Mouse (Mus musculus) liver, embryonic 13.5 days (tissue): ENCODE data around the gene Pdk2. TPM values are rescaled to one million over a fixed set of nuclear protein-coding genes. Genes with fewer than 3 reads are reported as not detected.

Experiments used
- ATAC-seq: fragments of 200-750 bp; cut with Nextera tagmentation; 2 replicates; pipeline ENCODE4 v1.8.0; 2017; ENCODE audit warnings: low read depth, mild to moderate bottlenecking, moderate number of reproducible peaks, moderate library complexity
- DNase-seq: peaks from one replicate; pipeline ENCODE4 v3.0.0; 2022
- H3K27ac ChIP-seq: fragments of 300-500 bp; sonication (generic); 2 replicates; pipeline ENCODE4 v1.5.1; 2015; ENCODE audit warnings: moderate library complexity, mild to moderate bottlenecking, inconsistent platforms
- H3K27me3 ChIP-seq: fragments of 300-500 bp; sonication (generic); 2 replicates; pipeline ENCODE4 v1.6.1; 2015; ENCODE audit warnings: mild to moderate bottlenecking, inconsistent platforms
- H3K36me3 ChIP-seq: fragments of 300-500 bp; sonication (generic); 2 replicates; pipeline ENCODE4 v1.6.1; 2015; ENCODE audit warnings: mild to moderate bottlenecking, inconsistent platforms
- H3K4me1 ChIP-seq: fragments of 300-500 bp; sonication (generic); replicated peaks from 2 replicates; pipeline ENCODE4 v1.6.1; 2015; ENCODE audit warnings: inconsistent platforms
- H3K4me2 ChIP-seq: fragments of 300-500 bp; sonication (generic); 2 replicates; pipeline ENCODE4 v1.6.1; 2015; ENCODE audit warnings: inconsistent platforms, mild to moderate bottlenecking, moderate library complexity
- H3K4me3 ChIP-seq: fragments of 300-500 bp; sonication (generic); replicated peaks from 2 replicates; pipeline ENCODE4 v1.5.1; 2015; ENCODE audit warnings: mild to moderate bottlenecking, inconsistent platforms
- H3K9ac ChIP-seq: fragments of 300-500 bp; sonication (generic); 2 replicates; pipeline ENCODE4 v1.6.1; 2015; ENCODE audit warnings: mild to moderate bottlenecking, inconsistent platforms
- H3K9me3 ChIP-seq: fragments of 300-500 bp; sonication (generic); replicated peaks from 2 replicates; pipeline ENCODE4 v1.6.1; 2016; ENCODE audit warnings: inconsistent platforms
- WGBS: fragments of 180-500 bp; shearing (Covaris S2); methylation state at CpG from one replicate; pipeline ENCODE4 v1.1.7; 2015; ENCODE audit not compliant: insufficient replicate concordance; 5-methylcytosine and 5-hydroxymethylcytosine counted together
- polyA plus RNA-seq: library from polyadenylated mRNA; unstranded; fragments of >200 nt; fragmentation: Nextera tagmentation; extraction: Ambion mirVana; gene quantifications from 2 replicates; pipeline ENCODE4 v1.2.1, GENCODE M21; 2015

The Pdk2 gene
- polyA plus RNA-seq, 1 experiment from 2014 or later, result 5.8 TPM

DNA sequence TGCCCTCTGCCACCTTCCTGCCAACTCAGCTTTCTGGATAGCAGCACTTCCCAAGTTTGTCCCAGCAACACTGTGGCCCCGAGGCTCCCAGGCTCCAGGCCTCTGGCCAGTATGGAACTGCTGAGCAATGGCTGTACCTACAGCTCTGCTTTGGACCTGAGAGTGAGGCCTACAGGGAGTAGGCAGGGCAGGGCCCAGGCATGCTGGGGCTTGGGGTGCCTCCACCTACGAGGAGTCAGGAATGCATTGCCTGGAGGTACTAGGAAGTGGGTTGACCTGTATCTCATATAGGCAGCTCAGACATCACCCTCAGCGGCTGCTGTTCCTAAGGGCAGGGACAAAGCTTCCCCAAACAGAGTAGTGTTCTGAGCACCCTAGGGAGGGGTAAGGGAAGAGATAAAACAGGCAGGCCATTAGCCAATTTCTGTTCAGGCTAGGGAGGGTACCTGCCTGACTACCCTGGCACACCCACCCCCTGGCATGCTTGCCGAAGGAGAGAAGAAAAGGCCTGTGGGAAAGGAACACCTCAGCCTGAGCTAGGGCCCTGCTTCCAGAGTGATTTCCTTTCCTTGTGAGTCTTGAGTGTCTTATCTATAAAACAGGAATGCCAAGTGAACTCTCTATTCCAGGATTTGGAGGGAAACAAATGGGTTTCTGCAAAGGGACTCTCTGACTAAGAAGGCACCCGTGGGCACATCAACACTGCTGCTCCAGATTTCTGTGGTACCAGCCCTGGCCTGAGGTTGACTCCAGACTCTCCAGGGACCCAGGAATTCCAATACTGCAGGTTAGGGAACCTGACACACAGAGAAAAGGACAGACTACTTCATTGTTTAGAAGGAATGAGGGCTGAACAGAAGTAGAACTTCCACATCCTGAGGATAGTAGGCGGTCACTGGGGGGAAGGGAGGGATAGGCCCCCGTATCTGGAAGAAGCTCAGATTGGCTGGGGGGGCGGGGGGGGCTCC lies 29.3 kb upstream of the Pdk2 start:
- Histone ChIP-seq H3K9ac (no peak overlapping the region), H3K9me3 (no peaks in the 10 kb centered on the region), H3K27ac (no peak overlapping the region), H3K4me1 (peaks cover 5% of the 10 kb centered on the region; the same call in 1 of the 2 replicates), H3K4me3 (no peak overlapping the region), H3K27me3 (peaks cover 40% of the 10 kb centered on the region), H3K36me3 (peaks cover 5% of the 10 kb centered on the region; the same call in 1 of the 2 replicates), H3K4me2 (no peak overlapping the region)
- 50% methylated on average over 8 of the region's 8 CpGs for WGBS
- DNase-seq (no peak), ATAC-seq (no peak)

GRCm38 (mm10) chr11:95069226-95069957 lies 28.2 kb upstream of the Pdk2 start:
- 67% methylated on average over 10 of the region's 10 CpGs for WGBS

DNA sequence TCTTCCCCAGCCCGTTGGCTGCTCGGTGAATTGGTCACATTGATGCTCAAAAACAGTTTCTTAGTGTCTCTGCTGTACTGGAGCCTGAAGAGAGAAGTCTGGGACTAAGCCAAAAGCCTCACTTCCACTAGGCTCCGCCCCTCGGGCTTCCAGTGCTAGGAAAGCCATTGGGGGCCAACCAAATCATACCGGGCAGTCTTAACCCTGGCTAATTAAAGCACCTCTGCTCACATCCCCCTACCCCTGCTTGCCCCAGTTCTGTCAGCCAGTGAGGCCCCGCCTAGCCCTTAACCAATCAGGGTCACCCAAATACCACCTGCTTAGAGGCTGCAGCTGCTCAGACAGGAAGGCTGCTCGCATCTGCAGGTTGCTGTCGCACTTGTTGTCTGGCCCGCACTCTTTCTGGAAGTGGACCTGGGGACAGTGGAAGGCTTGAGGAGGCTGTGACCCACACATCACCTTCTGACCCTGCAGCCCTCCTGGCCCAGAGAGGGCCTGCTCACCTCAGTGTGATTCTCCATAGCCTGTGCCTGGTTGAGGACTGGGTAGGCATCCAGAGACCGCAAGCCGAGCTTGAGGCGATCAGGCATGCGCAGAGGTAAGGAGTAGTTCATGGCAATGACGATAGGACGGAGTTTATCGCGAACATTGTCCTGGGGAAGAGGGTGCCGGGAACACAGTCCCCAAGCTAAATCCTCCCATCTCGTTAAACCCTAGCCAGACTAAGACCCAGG lies 15.8 kb upstream of the Pdk2 start:
- 56% methylated on average over 19 of the region's 19 CpGs for WGBS
- no peak for DNase-seq
- no peaks in the 10 kb centered on the region for H3K9me3 ChIP-seq
- no peak overlapping the region for H3K4me2 ChIP-seq
- H3K27me3 ChIP-seq, result peaks cover 12% of the 10 kb centered on the region; the same call in 1 of the 2 replicates
- no peaks in the 10 kb centered on the region for H3K4me1 ChIP-seq
- ATAC-seq, result no peak
- no peak overlapping the region for H3K4me3 ChIP-seq
- no peak overlapping the region for H3K9ac ChIP-seq
- H3K36me3 ChIP-seq, result no peaks in the 10 kb centered on the region
- no peak overlapping the region for H3K27ac ChIP-seq

More at GRCm38 (mm10) chr11:95069226-95069957, 28.2 kb upstream of the Pdk2 start:
- Histone ChIP-seq H3K9me3 (no peaks in the 10 kb centered on the region), H3K36me3 (peaks cover 5% of the 10 kb centered on the region; the same call in 1 of the 2 replicates), H3K27ac (no peak overlapping the region), H3K4me2 (no peak overlapping the region), H3K4me1 (no peaks in the 10 kb centered on the region), H3K9ac (no peak overlapping the region), H3K4me3 (no peak overlapping the region), H3K27me3 (peaks cover 30% of the 10 kb centered on the region)
- no peak for ATAC-seq
- no peak for DNase-seq

GRCm38 (mm10) chr11:95053062-95053461 lies 11.9 kb upstream of the Pdk2 start:
- DNase-seq (no peak), ATAC-seq (no peak)
- WGBS, result 55% methylated on average over 9 of the region's 9 CpGs
- H3K4me2 ChIP-seq, result no peak overlapping the region
- H3K27ac ChIP-seq, result no peak overlapping the region
- no peaks in the 10 kb centered on the region for H3K36me3 ChIP-seq
- H3K9ac ChIP-seq, result no peak overlapping the region
- H3K27me3 ChIP-seq, result peaks cover 8% of the 10 kb centered on the region; the same call in 1 of the 2 replicates
- no peaks in the 10 kb centered on the region for H3K9me3 ChIP-seq
- no peaks in the 10 kb centered on the region for H3K4me1 ChIP-seq
- no peak overlapping the region for H3K4me3 ChIP-seq

DNA sequence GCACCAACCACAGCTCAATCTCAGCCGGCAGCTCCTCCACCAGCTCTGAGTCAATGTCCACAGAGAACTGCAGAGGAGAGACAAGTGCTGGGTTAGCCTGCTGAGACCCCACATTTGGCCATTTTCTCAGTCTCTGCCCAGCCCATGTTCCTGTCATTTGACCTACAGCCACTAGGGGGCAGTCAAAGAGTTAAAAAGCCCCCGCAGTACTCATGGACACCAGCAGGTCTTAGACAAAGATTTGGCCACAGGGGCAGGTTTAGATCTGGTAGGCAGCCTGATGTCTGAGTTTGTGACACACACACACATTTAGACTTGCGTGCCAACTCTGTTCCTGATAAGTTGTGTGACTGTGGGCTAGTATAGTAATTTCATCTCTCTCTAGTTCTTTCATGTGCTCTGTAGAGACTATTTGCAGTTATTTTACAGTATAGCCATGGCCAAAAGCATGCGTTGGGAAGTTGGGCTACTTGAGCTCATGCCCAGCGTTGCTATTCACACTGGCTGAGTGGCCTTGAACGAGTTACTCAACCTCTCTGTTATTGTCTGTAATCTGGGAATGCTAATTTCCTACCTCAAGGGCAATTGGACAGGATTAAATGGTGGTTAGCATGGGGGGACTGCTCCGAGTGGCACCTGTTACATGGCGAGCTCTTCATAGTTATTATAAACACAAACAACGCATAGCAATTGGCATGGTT lies 6.0 kb upstream of the Pdk2 start:
- ATAC-seq, result peak; percentile 52
- H3K36me3 ChIP-seq, result no peaks in the 10 kb centered on the region

DNA sequence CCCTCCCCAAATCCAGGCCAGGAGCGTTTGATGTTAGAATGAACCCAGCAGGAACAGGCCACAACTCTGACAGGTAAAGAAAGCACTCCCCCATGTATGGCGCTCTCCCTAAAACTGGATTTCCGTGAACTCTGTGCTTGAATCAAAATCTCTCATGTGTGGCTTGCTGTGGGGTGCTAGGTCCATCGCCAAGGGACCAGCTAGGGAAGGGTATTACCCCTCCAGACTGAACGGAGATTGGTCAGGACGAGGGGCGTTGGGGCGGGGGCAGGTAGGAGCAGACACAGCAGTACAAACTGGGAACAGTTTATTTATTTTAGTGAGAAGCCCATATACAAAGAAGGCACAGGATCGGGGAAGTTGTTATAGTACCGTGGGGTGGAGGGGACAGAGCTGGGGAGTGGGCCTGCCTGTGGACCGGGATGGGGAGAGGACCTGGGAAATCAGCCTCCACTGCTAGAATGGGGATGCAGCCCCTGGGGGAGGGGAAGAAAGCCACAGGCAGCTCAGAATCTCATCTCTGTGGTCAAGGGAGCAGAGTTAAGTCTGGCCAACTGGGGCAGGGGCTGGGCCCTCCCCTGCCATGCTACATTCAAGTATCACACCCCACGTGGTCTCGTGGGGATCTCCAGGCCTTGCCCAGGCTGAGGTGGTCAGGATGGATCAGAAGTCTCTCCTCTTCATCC lies 3.2 kb upstream of the Pdk2 start:
- H3K9ac ChIP-seq, result no peak overlapping the region
- ATAC-seq, result no peak

More for the DNA sequence above, 6.0 kb upstream of the Pdk2 start:
- no peak overlapping the region for H3K27ac ChIP-seq
- no peak overlapping the region for H3K9ac ChIP-seq
- peak; percentile 26 for DNase-seq
- no peaks in the 10 kb centered on the region for H3K9me3 ChIP-seq
- peaks cover 20% of the 10 kb centered on the region for H3K27me3 ChIP-seq
- WGBS, result 43% methylated on average over 9 of the region's 9 CpGs
- H3K4me3 ChIP-seq, result no peak overlapping the region
- H3K4me1 ChIP-seq, result peaks cover 8% of the 10 kb centered on the region; the same call in 1 of the 2 replicates
- H3K4me2 ChIP-seq, result no peak overlapping the region

DNA sequence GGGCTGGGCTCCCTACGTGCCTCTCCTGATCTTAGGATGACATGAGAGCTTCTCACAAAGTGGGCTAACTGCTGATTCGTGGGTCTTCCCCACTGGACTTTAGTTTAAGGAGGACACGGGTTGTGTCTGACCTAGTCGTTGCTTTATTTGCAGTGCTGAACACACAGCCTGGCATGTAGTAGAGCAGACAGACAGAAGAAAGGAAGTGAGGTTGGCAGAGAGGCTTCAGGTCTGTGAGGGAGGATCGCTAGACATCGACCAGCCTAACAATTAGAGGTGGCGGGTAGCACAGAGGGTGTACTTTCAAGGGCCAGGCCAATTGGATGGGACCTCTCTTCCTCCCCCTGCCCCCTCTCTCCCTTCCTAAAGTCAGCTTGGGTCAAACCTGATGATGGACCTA lies 2.5 kb upstream of the Pdk2 start:
- WGBS, result 45% methylated on average over 7 of the region's 7 CpGs
- ATAC-seq, result no peak
- peaks cover 20% of the 10 kb centered on the region for H3K27me3 ChIP-seq

More for the DNA sequence above, 3.2 kb upstream of the Pdk2 start:
- Histone ChIP-seq H3K27ac (no peak overlapping the region), H3K4me1 (peaks cover 33% of the 10 kb centered on the region), H3K36me3 (no peaks in the 10 kb centered on the region), H3K27me3 (peaks cover 20% of the 10 kb centered on the region), H3K4me3 (no peak overlapping the region), H3K9me3 (no peaks in the 10 kb centered on the region), H3K4me2 (no peak overlapping the region)
- 53% methylated on average over 13 of the region's 13 CpGs for WGBS
- DNase-seq, result no peak

GRCm38 (mm10) chr11:95043060-95043459 lies 1.9 kb upstream of the Pdk2 start:
- Histone ChIP-seq H3K27me3 (peaks cover 20% of the 10 kb centered on the region), H3K4me3 (no peak overlapping the region), H3K4me1 (peaks cover 42% of the 10 kb centered on the region), H3K4me2 (no peak overlapping the region), H3K36me3 (no peaks in the 10 kb centered on the region), H3K9ac (no peak overlapping the region), H3K9me3 (no peaks in the 10 kb centered on the region), H3K27ac (no peak overlapping the region)
- ATAC-seq, result no peak
- 67% methylated on average over 4 of the region's 4 CpGs for WGBS
- DNase-seq, result no peak

More for the DNA sequence above, 2.5 kb upstream of the Pdk2 start:
- Histone ChIP-seq H3K4me2 (no peak overlapping the region), H3K9ac (no peak overlapping the region), H3K36me3 (no peaks in the 10 kb centered on the region), H3K9me3 (no peaks in the 10 kb centered on the region), H3K4me3 (no peak overlapping the region), H3K4me1 (peaks cover 38% of the 10 kb centered on the region), H3K27ac (no peak overlapping the region)
- no peak for DNase-seq

DNA sequence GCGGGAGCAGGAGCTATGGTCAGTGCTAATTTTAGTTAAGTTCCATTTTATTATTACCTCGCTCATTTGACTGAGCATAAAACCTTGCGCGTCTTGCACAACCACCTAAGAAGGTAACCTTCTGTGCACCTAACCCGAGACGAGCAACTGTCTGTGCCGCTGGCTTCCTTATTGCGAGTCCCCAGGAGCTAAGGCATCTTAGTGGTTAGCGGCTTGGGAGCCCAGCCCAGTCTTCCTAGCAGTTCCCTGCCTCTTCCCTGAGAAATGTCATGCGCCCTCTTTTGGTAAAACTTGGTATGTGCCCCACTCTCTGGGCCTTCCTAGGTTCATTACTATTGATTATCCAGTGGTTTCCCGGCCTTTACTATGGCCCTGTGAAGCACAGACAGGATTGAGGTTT lies 942 bp upstream of the Pdk2 start:
- Histone ChIP-seq H3K36me3 (no peaks in the 10 kb centered on the region), H3K4me2 (peak overlapping the region; percentile 97), H3K9me3 (no peaks in the 10 kb centered on the region), H3K27ac (peak overlapping the region; percentile 83), H3K27me3 (peaks cover 20% of the 10 kb centered on the region), H3K9ac (peak overlapping the region; percentile 68), H3K4me3 (peak overlapping the region; percentile 54), H3K4me1 (peaks cover 42% of the 10 kb centered on the region)
- peak; percentile 32 for ATAC-seq
- 0% methylated on average over 11 of the region's 11 CpGs for WGBS
- DNase-seq, result peak; percentile 74
